ENCODE assay signal across 19 mouse cellular contexts in the genomic region with DNA sequence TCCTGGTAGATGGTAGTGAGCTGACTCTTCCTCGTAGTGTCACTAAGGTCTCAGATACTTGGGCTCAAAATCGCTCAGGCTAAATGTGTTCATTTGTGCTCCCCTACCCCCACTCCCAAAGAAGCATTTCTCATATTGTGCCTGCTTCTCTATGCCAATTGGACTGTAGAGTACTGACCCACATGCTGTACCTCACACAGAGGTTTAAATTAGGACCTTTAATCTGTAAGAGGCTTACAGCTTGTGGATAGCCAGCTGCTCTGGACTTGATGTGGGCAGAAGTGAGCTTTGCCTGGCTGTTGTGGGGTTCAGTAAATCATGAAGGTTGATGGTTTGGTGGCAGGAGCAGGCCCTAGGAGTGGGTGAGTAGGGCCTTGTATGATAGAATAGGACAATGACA.
"Had no signal": no experiment of that assay in that cellular context is flagged by ENCODE, and none has a peak within 500 bp of the region (broad histone marks: within the 10 kb centered on the region; RNA-seq: fewer than 3 reads in every experiment).

No protein-coding gene starts in this region.

- DNase-seq: gastrocnemius, postnatal 14 days; heart, postnatal 14 days; heart, postnatal 4 days; kidney, adult 18-20 months; kidney, adult 8-10 months; kidney, postnatal 10 days; kidney, postnatal 25 days; kidney, postnatal 4 days; liver; liver, embryonic 13.5 days had no signal

- H3K4me3 ChIP-seq: heart, embryonic 13.5 days; heart, embryonic 15.5 days; hindbrain, embryonic 10.5 days; hindbrain, embryonic 12.5 days; intestine, embryonic 15.5 days; left cerebral cortex, adult 2 months; limb, embryonic 10.5 days; limb, embryonic 12.5 days; liver, embryonic 13.5 days had no signal

- H3K27ac ChIP-seq: heart, embryonic 13.5 days; heart, embryonic 15.5 days; hindbrain, embryonic 10.5 days; hindbrain, embryonic 12.5 days; hindbrain, embryonic 14.5 days; intestine, embryonic 15.5 days; left cerebral cortex, adult 2 months; limb, embryonic 10.5 days; limb, embryonic 12.5 days; liver, embryonic 13.5 days had no signal
